Mouse (Mus musculus): ENCODE results near the gene Dcun1d3.
A peak's percentile ranks its signal among the peaks of the same experiment; 100 is the strongest.

The Dcun1d3 gene

GRCm38 (mm10) chr7:119895639-119896512, at the start of gene Dcun1d3, which contains the start of gene Lyrm1:
Gene Dcun1d3 (minus strand): TSS chr7:119896298.
Gene Lyrm1 (plus strand): TSS chr7:119895861.
- DNase-seq (ENCODE audit: extremely low spot score, low read depth, low spot score), result peak; percentile 86

- DNase-seq (ENCODE audit: extremely low spot score, low read depth, low spot score), result no peak
Observed at GRCm38 (mm10) chr7:119941569-119941968, 45.5 kb upstream of the Dcun1d3 start.

- DNase-seq (ENCODE audit: extremely low spot score, low read depth, low spot score), result no peak
Observed at GRCm38 (mm10) chr7:119937036-119937435, 40.9 kb upstream of the Dcun1d3 start.

GRCm38 (mm10) chr7:119936321-119936720, 40.2 kb upstream of the Dcun1d3 start:
- no peak for DNase-seq (ENCODE audit: extremely low spot score, low read depth, low spot score)

- no peak for DNase-seq (ENCODE audit: extremely low spot score, low read depth, low spot score)
Observed at GRCm38 (mm10) chr7:119928783-119929440, 32.8 kb upstream of the Dcun1d3 start.

GRCm38 (mm10) chr7:119921054-119921453, 25.0 kb upstream of the Dcun1d3 start:
- DNase-seq (ENCODE audit: extremely low spot score, low read depth, low spot score), result no peak

GRCm38 (mm10) chr7:119920457-119920856, 24.4 kb upstream of the Dcun1d3 start:
- no peak for DNase-seq (ENCODE audit: extremely low spot score, low read depth, low spot score)

- DNase-seq (ENCODE audit: extremely low spot score, low read depth, low spot score), result no peak
Observed at GRCm38 (mm10) chr7:119911727-119912126, 15.6 kb upstream of the Dcun1d3 start.

- no peak for DNase-seq (ENCODE audit: extremely low spot score, low read depth, low spot score)
Observed at GRCm38 (mm10) chr7:119906523-119907215, 10.6 kb upstream of the Dcun1d3 start.

- no peak for DNase-seq (ENCODE audit: extremely low spot score, low read depth, low spot score)
Observed at GRCm38 (mm10) chr7:119899386-119900057, 3.4 kb upstream of the Dcun1d3 start.

- DNase-seq (ENCODE audit: extremely low spot score, low read depth, low spot score), result no peak
Observed at GRCm38 (mm10) chr7:119898247-119898856, 2.3 kb upstream of the Dcun1d3 start.

- DNase-seq (ENCODE audit: extremely low spot score, low read depth, low spot score), result no peak
Observed at GRCm38 (mm10) chr7:119897521-119898109, 1.5 kb upstream of the Dcun1d3 start.

GRCm38 (mm10) chr7:119894818-119895544, 1.1 kb downstream of the Dcun1d3 start:
- no peak for DNase-seq (ENCODE audit: extremely low spot score, low read depth, low spot score)

- no peak for DNase-seq (ENCODE audit: extremely low spot score, low read depth, low spot score)
Observed at GRCm38 (mm10) chr7:119892742-119893141, 3.4 kb downstream of the Dcun1d3 start.

- no peak for DNase-seq (ENCODE audit: extremely low spot score, low read depth, low spot score)
Observed at GRCm38 (mm10) chr7:119892198-119892597, 3.9 kb downstream of the Dcun1d3 start.

- no peak for DNase-seq (ENCODE audit: extremely low spot score, low read depth, low spot score)
Observed at GRCm38 (mm10) chr7:119887887-119888286, 8.2 kb downstream of the Dcun1d3 start.

- no peak for DNase-seq (ENCODE audit: extremely low spot score, low read depth, low spot score)
Observed at GRCm38 (mm10) chr7:119881229-119881628, 14.9 kb downstream of the Dcun1d3 start.

- DNase-seq (ENCODE audit: extremely low spot score, low read depth, low spot score), result no peak
Observed at GRCm38 (mm10) chr7:119880345-119880744, 15.8 kb downstream of the Dcun1d3 start.

GRCm38 (mm10) chr7:119879171-119879570, 16.9 kb downstream of the Dcun1d3 start:
- no peak for DNase-seq (ENCODE audit: extremely low spot score, low read depth, low spot score)
